Mouse (Mus musculus): ENCODE results near the gene Cdh13. TPM values are rescaled to one million over a fixed set of nuclear protein-coding genes. Genes with fewer than 3 reads are reported as not detected.
A peak's percentile ranks its signal among the peaks of the same experiment; 100 is the strongest.

Cdh13 gene
- polyA plus RNA-seq, 1 experiment = 38.3 TPM

- no peaks in the 10 kb centered on the region for H3K4me1 ChIP-seq (ENCODE audit: control insufficient read depth, insufficient read depth, low read length)
- H3K27ac ChIP-seq (ENCODE audit: insufficient read depth, low read length) = no peak overlapping the region
- H3K4me3 ChIP-seq (ENCODE audit: insufficient read depth, low read length) = no peak overlapping the region
- TF ChIP-seq POLR2A (IDR thresholded peaks at IDR 0.05; ENCODE audit: extremely low read depth, insufficient read depth, low read length) (no peak), CTCF (IDR thresholded peaks at IDR 0.05; ENCODE audit: extremely low read depth, insufficient read depth, low read length) (no peak)
Measured at GRCm38 (mm10) chr8:118428941-118429340, 145.4 kb downstream of the Cdh13 start.

GRCm38 (mm10) chr8:118431731-118432440, 148.4 kb downstream of the Cdh13 start:
- H3K4me1 ChIP-seq (ENCODE audit: control insufficient read depth, insufficient read depth, low read length) = peaks cover under 1% of the 10 kb centered on the region; the same call in 1 of the 2 replicates

GRCm38 (mm10) chr8:118433553-118434180, 150.1 kb downstream of the Cdh13 start:
- TF ChIP-seq POLR2A (IDR thresholded peaks at IDR 0.05; ENCODE audit: extremely low read depth, insufficient read depth, low read length) = no peak
- no peak for TF ChIP-seq CTCF (IDR thresholded peaks at IDR 0.05; ENCODE audit: extremely low read depth, insufficient read depth, low read length)
- peaks cover 6% of the 10 kb centered on the region; the same call in 1 of the 2 replicates for H3K4me1 ChIP-seq (ENCODE audit: control insufficient read depth, insufficient read depth, low read length)
- H3K4me3 ChIP-seq (ENCODE audit: insufficient read depth, low read length) = no peak overlapping the region
- no peak overlapping the region for H3K27ac ChIP-seq (ENCODE audit: insufficient read depth, low read length)

More at GRCm38 (mm10) chr8:118431731-118432440, 148.4 kb downstream of the Cdh13 start:
- H3K4me3 ChIP-seq (ENCODE audit: insufficient read depth, low read length) = no peak overlapping the region
- no peak overlapping the region for H3K27ac ChIP-seq (ENCODE audit: insufficient read depth, low read length)
- TF ChIP-seq CTCF (IDR thresholded peaks at IDR 0.05; ENCODE audit: extremely low read depth, insufficient read depth, low read length) (no peak), POLR2A (IDR thresholded peaks at IDR 0.05; ENCODE audit: extremely low read depth, insufficient read depth, low read length) (no peak)

- Histone ChIP-seq H3K4me3 (ENCODE audit: insufficient read depth, low read length) (no peak overlapping the region), H3K4me1 (ENCODE audit: control insufficient read depth, insufficient read depth, low read length) (peaks cover 6% of the 10 kb centered on the region; the same call in 1 of the 2 replicates), H3K27ac (ENCODE audit: insufficient read depth, low read length) (no peak overlapping the region)
- no peak for TF ChIP-seq CTCF (IDR thresholded peaks at IDR 0.05; ENCODE audit: extremely low read depth, insufficient read depth, low read length)
- TF ChIP-seq POLR2A (IDR thresholded peaks at IDR 0.05; ENCODE audit: extremely low read depth, insufficient read depth, low read length) = no peak
Measured at GRCm38 (mm10) chr8:118436751-118437150, 153.2 kb downstream of the Cdh13 start.

DNA sequence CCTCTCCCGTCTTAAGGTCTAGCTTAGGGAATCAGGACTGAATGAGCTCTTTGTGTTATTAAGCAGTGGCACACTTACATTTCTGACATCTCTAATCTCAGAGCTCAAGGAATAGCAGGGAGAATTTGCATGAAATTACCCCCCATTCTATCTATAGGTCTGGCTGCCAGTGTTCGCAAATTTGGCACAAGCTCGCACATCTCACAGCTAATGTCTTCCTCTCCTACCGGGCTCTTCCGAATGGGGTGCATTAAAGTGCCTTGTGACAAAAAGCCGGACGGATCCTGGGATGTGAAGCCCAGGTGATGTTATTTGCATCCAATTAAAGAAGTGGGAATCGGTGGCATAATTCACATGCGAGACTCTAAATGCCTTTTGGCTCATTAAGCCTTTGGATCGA, 153.6 kb downstream of the Cdh13 start:
- TF ChIP-seq POLR2A (IDR thresholded peaks at IDR 0.05; ENCODE audit: extremely low read depth, insufficient read depth, low read length) (no peak), CTCF (IDR thresholded peaks at IDR 0.05; ENCODE audit: extremely low read depth, insufficient read depth, low read length) (no peak)
- Histone ChIP-seq H3K27ac (ENCODE audit: insufficient read depth, low read length) (no peak overlapping the region), H3K4me3 (ENCODE audit: insufficient read depth, low read length) (no peak overlapping the region), H3K4me1 (ENCODE audit: control insufficient read depth, insufficient read depth, low read length) (peaks cover 6% of the 10 kb centered on the region; the same call in 1 of the 2 replicates)

GRCm38 (mm10) chr8:118437874-118438273, 154.3 kb downstream of the Cdh13 start:
- no peak overlapping the region for H3K27ac ChIP-seq (ENCODE audit: insufficient read depth, low read length)
- no peak overlapping the region; the same call in 1 of the 2 replicates for H3K4me3 ChIP-seq (ENCODE audit: insufficient read depth, low read length)
- H3K4me1 ChIP-seq (ENCODE audit: control insufficient read depth, insufficient read depth, low read length) = peaks cover 6% of the 10 kb centered on the region; the same call in 1 of the 2 replicates
- TF ChIP-seq POLR2A (IDR thresholded peaks at IDR 0.05; ENCODE audit: extremely low read depth, insufficient read depth, low read length) (no peak), CTCF (IDR thresholded peaks at IDR 0.05; ENCODE audit: extremely low read depth, insufficient read depth, low read length) (no peak)

- H3K4me3 ChIP-seq (ENCODE audit: insufficient read depth, low read length) = no peak overlapping the region
- TF ChIP-seq CTCF (IDR thresholded peaks at IDR 0.05; ENCODE audit: extremely low read depth, insufficient read depth, low read length) (no peak), POLR2A (IDR thresholded peaks at IDR 0.05; ENCODE audit: extremely low read depth, insufficient read depth, low read length) (no peak)
- no peak overlapping the region for H3K27ac ChIP-seq (ENCODE audit: insufficient read depth, low read length)
- peaks cover 6% of the 10 kb centered on the region; the same call in 1 of the 2 replicates for H3K4me1 ChIP-seq (ENCODE audit: control insufficient read depth, insufficient read depth, low read length)
Measured at GRCm38 (mm10) chr8:118439857-118440256, 156.3 kb downstream of the Cdh13 start.

GRCm38 (mm10) chr8:118443361-118443760, 159.8 kb downstream of the Cdh13 start:
- Histone ChIP-seq H3K4me1 (ENCODE audit: control insufficient read depth, insufficient read depth, low read length) (no peaks in the 10 kb centered on the region), H3K4me3 (ENCODE audit: insufficient read depth, low read length) (no peak overlapping the region), H3K27ac (ENCODE audit: insufficient read depth, low read length) (no peak overlapping the region)
- TF ChIP-seq POLR2A (IDR thresholded peaks at IDR 0.05; ENCODE audit: extremely low read depth, insufficient read depth, low read length) (no peak), CTCF (IDR thresholded peaks at IDR 0.05; ENCODE audit: extremely low read depth, insufficient read depth, low read length) (peak; percentile 76)

DNA sequence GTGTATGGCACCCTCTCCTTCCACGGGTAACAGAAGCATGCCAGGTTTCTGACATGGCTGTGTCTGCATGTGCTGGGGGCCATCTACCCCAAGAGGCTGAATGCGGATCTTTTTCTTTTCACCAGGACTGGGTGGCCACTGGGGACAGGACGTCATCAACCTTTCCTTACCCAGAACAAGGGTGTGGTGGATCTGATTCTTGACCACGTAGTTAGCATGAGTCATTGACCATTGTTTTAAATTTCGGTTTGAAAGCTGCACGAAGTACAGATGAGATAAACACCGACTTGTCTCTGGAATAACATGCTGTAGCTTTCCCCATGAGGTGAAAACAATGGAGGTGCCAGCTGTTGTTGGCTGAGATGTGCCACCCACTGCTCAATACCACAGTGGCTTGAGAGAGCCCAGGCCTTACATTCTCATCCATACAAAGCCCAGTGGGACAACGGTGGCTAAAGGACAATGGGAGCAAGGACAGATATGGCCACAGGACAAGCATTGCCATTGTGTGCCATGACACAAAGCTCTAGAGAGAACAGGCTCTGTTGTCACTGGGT, 161.2 kb downstream of the Cdh13 start:
- H3K27ac ChIP-seq (ENCODE audit: insufficient read depth, low read length) = no peak overlapping the region
- H3K4me3 ChIP-seq (ENCODE audit: insufficient read depth, low read length) = no peak overlapping the region
- H3K4me1 ChIP-seq (ENCODE audit: control insufficient read depth, insufficient read depth, low read length) = no peaks in the 10 kb centered on the region
- TF ChIP-seq CTCF (IDR thresholded peaks at IDR 0.05; ENCODE audit: extremely low read depth, insufficient read depth, low read length) (no peak), POLR2A (IDR thresholded peaks at IDR 0.05; ENCODE audit: extremely low read depth, insufficient read depth, low read length) (no peak)

All from cortical plate, adult 2 months (tissue).